Mouse (Mus musculus) layer of hippocampus, adult 8-10 months (tissue): ENCODE measurements at regions not wholly inside any gene's neighbourhood (a gene's known extent, or its start where the extent isn't known, plus 50 kb on each side); places are given as distances from the start of the nearest gene placed in this dataset.

Experiments used
- DNase-seq, 2 experiments: peaks; one replicate each; pipeline ENCODE4 v3.0.0; 2022; ENCODE audit warnings: low spot score in 2 of 2

DNA sequence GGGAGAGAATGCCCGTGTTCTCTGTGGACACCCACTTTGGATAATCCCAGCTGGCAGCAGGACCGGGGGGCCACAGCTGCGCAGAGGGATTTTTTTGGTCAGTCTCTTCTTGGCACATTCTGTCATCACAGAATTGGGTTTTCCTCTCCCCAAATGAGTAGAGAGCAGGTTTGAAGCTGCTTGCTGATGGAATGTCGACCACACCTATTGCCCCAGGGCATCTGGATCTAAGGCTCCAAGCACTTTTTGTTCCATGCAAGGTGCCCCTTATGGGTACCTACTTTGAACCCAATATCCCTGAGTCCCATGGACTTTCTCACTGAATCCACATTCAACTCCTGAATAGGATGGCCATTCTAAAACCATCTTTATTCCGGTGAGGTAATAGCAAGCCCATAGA is 314.3 kb upstream of the Npvf start:
- DNase-seq = no peak

DNA sequence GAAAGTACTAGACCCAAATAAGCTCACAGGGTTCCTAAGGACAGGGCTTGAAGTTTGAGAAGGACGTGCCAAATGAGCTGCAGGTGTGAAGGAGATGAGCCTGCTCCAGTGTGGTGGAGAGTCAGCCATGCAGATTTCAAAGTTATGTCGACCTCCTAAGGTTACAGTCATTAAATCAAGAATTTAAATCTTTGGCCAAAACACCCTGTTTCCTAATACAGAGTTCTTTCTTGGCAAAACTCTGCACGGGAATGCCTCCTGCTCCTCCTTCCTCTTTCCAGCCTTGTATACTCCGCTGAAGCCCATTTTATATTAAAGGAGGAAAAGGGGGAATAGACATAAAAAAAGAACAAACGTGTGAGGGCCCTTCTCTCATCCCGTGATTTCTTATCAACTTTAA is 315.1 kb upstream of the Npvf start:
- no peak for DNase-seq

- no peak for DNase-seq
These were observed 315.8 kb upstream of the Npvf start for GRCm38 (mm10) chr6:50969997-50970396.

DNA sequence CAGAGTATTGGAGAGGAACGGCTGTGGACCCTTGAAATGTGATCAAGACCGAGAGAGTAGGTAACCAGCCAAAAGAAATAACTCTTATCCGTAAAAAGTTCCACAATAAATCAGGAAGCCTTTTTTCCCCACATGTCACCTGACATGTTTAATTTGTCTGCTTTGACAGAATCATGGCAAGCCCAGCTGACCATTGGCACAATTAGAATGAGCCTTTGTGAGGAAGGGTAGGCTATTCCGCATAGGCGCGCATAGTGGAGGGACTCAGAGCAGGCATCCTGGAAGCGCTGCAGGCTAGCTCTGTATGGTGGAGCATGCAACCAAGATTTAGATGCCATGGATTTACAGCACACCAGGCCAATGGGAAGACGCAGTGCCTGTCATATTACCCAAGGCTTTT is 316.5 kb upstream of the Npvf start:
- DNase-seq = no peak

- no peak for DNase-seq
These were observed 318.0 kb upstream of the Npvf start for GRCm38 (mm10) chr6:50972268-50972667.

GRCm38 (mm10) chr6:50973231-50973654 is 319.0 kb upstream of the Npvf start:
- no peak for DNase-seq

- no peak for DNase-seq
These were observed 319.6 kb upstream of the Npvf start for GRCm38 (mm10) chr6:50973815-50974214.

DNA sequence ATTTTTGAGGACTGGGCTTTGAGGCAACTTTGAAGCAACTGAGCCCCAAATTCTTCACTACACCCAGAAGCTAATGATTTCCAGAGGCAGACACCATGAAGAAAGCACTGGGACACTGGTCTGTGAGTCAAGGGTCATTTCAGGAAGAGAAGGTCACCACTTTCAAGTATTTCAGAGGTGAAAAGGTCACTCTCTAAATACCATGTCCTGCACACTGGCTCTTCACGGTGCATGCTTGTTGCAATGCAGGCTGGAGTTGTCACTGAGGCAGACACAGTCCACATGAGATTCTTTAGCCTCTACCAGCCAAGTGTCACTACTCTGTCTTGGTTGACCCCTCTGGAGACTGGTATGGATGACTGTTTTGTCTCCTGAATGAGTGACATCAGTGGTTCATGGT is 320.7 kb upstream of the Npvf start:
- no peak for DNase-seq

DNA sequence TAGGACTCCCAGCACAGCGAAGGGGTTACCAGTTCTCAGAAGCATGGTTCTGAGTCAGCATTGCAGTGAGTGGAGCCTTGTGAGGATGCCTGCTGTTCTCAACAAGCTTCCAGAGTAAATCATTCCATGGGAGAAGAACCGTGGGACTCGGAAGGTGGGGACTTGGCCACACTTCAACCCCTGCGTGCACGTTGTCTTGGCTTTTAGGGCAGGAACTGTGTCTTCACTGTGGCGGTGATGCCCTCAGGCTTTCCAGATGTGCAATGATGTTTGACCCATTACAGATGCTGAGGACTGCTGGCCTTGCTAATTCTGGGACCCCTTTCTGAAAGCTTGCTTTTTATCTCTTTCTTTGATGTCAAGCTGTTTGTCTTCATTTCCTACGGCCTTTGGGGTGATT is 322.7 kb upstream of the Npvf start:
- no peak for DNase-seq

DNA sequence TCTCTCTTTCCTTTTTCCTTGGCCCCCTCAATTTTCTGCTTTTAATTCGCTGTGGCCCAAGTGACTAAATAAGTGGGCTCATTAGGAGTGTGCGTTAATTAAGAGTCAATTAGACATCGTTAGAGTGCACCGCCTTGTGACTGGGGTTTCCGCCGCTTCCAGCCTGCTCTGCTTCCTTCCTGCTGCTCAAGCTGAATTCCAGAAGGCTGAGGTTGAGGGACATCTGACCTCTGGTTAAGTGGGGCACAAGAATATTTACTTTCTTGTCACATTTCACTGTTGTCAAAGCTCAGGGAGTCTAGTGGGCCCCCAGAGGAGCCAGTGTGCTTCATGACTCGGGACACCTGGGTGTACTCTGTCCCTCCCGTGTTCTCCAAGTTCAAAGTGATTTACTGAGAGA is 323.1 kb upstream of the Npvf start:
- no peak for DNase-seq

GRCm38 (mm10) chr6:50978016-50978415 is 323.8 kb upstream of the Npvf start:
- DNase-seq = no peak

DNA sequence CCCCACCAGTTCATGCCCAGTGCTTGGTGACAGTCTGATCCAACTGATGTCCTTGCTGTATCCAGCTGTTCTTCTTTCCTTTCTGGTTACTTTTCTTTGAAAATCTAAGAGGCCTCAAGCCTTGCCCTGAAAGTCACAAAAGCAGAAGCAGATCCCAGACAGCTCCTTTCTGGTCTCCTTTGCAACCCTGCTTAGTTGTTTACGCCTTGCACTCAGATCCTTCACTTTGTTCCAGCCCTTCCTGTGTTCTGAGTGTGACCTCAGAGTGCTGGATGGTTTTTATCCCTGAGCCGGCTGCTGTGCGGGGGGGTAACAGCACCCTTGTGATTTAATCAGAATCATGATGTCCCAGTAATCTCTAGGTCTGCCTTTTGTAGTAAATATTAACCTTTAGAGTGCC is 324.3 kb upstream of the Npvf start:
- DNase-seq = no peak

GRCm38 (mm10) chr6:50979764-50980163 is 325.5 kb upstream of the Npvf start:
- no peak for DNase-seq

- DNase-seq = no peak
These were observed 326.1 kb upstream of the Npvf start for GRCm38 (mm10) chr6:50980311-50980710.

DNA sequence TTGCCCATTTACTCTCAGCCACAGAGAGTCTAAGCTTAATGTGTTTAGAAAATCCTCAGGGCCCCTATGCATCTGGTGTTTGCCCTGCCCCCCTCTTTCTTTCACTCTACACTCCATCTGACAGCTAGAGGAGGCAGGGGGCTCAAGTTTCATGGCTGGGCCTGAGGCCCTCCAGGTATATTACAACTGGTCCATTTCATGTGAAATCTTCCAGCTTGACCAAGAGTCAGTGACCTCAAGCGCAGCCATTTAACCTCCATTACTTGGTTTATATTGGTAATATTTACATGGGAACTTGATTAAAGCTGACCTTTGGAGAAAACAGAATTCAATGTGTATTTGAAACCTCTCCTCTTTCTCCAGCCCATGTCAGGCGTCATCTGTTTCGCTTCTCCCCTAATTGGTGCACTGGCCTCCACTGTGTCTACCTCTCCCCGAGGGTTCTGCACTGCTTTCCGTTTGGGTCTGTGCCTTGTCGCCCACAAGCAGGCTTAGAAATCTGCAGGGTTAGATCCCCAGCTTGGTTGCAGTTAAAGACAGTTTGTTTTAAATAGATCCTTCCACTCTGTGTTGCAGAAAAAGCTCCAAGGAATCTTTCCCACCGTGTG is 327.6 kb upstream of the Npvf start:
- no peak for DNase-seq

DNA sequence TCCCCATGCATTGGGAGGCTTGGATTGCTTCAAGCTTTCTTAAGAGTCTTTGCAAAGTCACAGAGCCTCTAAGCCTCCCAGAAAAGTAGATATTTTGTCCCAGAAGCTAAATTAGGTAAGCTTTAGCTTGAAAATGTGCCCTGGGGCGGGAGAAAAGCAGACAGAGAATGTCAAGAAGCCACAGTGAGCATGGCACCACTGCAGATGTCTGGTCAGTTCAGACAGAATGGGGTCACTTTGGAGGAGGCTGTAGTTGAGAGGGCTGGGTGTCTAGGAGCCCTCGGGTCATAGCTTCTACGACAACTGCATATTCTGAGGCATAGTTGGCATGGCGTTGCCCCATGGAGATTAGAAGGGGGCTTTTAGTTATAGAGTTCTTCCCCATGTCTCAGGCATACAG is 328.6 kb upstream of the Npvf start:
- no peak for DNase-seq

DNA sequence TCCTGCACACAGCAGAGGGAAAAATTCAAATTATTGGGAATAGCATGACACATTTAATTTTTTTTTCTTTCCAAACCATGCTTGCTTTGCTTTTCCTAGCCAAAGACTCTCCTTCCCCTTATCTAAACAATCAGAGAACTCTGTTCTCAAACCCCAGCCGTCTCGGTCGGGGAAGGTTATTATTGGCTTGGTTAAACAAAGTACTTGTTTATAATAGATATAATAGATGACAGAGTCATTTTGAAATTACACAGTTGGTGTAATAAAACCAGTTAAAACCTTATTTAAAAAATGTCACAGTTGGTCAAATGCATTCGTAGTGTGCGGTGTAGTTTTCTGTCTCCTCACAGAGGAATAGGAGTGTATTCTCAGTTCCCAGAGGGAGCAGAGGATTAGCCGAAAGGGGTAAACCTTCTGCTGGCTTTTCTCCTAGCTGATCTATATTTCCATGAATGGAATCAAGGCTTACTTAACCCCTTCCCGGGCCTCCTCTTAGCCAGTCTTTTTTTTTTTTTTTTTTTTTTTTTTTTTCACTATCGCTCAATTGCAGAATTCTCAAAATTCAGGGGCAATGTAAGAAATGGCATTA is 329.4 kb upstream of the Npvf start:
- DNase-seq = no peak

GRCm38 (mm10) chr6:50984157-50984905 is 330.1 kb upstream of the Npvf start:
- DNase-seq = no peak

GRCm38 (mm10) chr6:50986270-50986924 is 332.2 kb upstream of the Npvf start:
- DNase-seq = peak in 1 of 2 experiments; percentile 26

DNA sequence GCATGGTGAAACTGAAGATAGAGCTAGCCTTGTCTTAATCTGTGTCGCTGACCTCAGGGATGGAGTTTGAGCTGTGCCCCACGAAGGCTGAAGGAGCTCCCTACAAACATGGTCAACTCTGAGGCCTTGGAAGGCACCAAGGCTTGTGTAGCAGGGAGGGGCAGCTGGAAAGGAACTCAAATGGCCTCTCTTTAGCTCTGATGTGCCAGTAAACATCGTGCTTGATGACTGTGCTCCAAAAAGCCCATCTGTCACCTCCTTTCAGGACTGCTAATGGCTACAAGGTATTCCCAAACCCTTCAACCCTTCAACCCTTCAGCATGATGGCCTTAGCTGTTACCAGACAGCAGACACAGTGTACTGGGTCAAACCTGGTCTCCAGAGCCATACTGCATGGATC is 334.3 kb upstream of the Npvf start:
- no peak for DNase-seq

DNA sequence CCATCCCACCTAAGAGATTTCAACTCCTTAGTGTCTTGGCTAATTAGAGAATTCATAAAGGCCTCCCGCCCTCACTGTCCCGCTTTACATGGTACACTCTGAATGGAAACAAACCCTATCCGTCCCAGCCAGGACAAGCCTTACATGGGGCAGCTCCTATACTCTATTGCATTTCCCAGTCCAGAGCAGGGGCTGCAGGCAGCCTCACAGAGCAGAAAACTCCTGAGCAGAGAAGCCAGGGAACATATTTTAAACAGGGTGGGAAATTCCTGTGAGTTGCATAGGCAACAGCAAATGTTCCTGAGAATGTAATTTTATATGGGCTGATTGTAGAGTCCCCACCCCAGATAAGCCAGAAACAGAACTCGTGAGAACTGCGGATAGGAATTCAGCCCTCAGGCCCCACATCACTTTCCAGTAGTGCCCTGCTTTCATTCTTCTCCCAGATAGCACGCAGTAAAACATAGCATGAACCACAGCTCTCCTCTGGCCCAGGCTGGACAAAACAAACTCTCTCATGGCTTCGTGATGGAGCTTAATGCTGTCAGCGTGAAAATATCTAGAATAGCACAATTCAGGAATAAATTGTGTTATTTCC is 337.4 kb upstream of the Npvf start:
- DNase-seq = no peak

DNA sequence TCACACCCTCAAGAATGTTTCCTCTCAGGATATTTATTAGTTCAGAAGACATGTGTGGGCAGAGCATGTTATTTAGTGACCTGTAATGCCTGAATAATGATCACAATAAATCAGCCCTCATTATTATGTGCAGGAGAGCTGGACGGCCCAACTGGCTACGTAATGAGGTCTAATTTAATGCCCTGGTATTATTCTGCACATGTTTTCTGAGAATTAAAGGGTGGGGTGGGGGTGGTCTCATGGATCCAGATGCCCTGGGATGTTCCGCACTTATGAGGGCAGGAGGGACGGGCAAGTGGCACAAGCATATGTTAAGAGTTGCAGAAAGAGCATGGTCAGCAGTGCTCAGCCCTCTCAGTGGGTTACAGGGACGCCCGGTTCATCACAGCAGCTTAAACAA is 339.7 kb upstream of the Npvf start:
- no peak for DNase-seq
